Mouse (Mus musculus): ENCODE measurements around the gene Lrp1.

Gene Lrp1

DNA sequence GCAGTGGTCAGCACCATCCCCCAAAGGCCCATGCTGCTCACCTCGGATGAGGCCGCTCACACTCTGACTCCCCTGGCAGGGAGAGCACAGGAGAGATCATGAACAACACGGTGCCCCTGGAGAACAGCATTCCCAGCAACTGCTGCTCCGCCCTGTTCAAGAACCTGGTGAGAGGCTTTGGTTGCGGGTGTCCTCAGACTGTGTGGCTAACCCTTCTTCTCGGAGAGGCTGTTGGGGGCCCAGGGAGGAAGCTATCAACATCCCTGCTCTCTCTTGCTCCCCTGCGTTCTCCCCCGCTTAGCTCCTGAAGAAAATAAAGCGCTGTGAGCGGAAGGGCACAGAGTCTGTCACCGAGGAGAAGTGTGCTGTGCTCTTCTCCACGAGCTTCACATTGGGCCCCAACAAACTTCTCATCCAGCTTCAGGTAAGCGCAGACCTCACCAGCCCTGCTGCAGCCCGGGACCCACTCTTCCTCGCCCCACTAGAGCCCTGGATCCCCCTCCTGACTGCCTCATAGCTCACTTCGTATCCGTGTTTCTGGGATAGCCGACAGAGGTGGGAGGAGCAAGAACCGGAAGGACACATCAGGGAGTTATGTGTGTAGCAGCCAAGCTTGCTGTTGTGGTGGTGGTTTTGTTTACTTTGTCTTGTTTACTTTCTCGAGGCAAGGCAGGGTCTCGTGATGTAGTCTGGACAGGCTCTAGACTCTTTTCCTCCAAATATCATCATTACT, 32.1 kb upstream of the Lrp1 start:
- intact Hi-C loops (cut with DNase I), result no loop called here

GRCm38 (mm10) chr10:127645791-127646190, 24.8 kb upstream of the Lrp1 start:
- intact Hi-C loops (cut with DNase I), result no loop called here

DNA sequence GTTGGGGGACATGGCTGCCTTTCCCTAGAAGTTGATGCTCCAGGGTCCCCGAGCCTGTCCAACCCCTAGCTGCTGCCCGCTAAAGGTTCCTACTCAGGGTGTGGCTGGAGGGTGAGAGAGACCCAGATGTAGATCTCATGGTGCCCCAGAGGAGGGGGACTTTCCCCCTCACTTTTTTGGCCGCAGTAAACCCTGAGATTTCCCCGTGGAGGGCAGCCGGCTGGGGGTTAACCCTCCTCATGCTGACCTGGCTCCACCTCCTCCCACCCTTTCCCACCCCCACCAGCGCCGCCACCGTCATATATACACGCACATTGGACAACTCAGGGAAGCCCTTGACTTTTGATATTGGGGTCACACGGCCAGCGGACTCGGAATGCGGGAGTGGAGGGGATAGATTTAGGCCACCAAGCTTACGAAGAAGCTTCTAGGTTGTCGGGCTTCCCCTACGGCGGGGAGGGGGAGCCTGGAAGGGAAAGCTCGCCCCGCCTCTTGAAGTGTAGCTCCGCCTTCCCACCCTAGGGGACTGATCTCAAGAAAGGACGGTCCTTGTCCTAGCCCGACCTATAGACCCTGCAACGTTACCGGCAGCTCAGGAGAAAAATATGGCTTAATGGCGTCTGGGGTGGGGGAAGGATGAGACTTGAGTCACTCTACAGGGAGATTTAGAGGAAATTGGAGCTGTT, 22.7 kb upstream of the Lrp1 start:
- intact Hi-C loops (cut with DNase I), result loop anchor here (5.0 kb wide), 1 partner anchor 34 kb away; no protein-coding TSS in a partner anchor

DNA sequence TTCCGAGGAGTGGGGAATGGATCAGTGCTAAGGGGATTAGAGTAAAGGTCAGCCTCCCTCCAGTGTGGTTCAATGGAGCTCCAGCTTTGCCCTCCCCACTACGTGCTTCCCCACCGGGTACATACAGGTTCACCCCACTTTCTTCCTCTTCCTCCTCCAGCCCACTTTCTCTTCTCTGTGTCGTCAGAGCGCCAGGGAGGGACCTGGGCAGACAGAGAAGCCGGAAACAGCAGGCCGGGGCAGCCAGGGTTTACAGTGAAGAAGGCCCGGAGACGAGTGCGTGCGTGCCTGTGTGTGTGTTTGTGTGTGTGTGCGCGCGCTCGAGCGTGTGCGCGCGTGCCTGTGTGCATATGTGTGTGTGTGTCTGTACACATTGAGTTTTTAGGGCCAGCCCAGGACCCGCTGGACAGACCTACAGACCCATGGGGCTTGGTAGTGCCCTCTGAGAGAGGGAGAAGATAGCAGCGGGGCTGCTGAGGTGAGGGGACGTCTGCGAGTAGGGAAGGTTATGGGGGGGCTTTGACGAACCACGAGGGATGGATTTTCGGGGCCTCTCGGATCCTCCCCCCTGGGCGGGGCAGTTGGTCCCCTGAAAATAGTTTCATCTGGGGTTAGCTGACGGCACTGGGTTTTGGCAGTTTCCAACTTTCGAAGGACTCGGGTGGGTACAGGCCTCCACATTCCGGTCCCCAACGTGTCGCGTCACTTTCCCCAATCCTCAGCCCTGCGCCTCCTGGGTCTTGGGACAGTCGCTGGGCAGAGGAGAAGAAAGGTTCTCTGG, 22.0 kb upstream of the Lrp1 start, which contains the start of gene Stat6:
Stat6 (plus strand) TSS at position 215 of the 781 bp plus-strand sequence.
- intact Hi-C loops (cut with DNase I), result loop anchor here (5.0 kb wide), 1 partner anchor 34 kb away; no protein-coding TSS in a partner anchor

- intact Hi-C loops (cut with DNase I), result loop anchor here (5.0 kb wide), 1 partner anchor 35 kb away; no protein-coding TSS in a partner anchor
Observed at GRCm38 (mm10) chr10:127641861-127642771, 21.2 kb upstream of the Lrp1 start.

- intact Hi-C loops (cut with DNase I), result loop anchor here (5.0 kb wide), 1 partner anchor 37 kb away; no protein-coding TSS in a partner anchor
Observed at GRCm38 (mm10) chr10:127640421-127640820, 19.5 kb upstream of the Lrp1 start.

DNA sequence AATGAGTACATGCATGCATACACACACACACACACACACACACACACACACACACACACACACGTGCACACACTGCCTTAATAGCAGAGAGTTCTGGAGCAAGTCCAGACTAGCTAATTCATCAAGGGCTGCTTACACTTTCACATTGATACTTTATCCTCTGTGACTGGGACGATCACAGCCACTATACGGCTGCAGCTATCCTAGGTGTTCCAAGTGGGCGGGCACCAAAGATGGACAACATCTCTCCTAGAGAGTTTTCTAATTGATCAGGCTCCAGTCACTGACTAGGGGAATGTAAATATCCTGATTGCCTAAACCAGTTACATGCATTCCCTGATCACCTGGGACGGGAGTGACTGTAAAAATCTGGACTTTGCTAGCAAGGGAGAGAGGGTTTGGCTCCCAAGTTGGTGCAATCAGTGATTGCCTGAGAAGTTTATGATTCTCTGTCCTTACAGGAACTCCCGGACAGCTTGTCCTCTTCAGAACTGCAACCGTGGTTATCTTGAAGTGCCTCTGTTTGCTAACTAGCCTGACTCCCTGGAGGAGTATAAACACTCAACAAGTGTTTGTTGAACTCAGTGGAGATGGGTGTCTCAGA, 11.8 kb upstream of the Lrp1 start:
- intact Hi-C loops (cut with DNase I), result no loop called here

GRCm38 (mm10) chr10:127631261-127632214, 10.6 kb upstream of the Lrp1 start:
- intact Hi-C loops (cut with DNase I), result no loop called here

DNA sequence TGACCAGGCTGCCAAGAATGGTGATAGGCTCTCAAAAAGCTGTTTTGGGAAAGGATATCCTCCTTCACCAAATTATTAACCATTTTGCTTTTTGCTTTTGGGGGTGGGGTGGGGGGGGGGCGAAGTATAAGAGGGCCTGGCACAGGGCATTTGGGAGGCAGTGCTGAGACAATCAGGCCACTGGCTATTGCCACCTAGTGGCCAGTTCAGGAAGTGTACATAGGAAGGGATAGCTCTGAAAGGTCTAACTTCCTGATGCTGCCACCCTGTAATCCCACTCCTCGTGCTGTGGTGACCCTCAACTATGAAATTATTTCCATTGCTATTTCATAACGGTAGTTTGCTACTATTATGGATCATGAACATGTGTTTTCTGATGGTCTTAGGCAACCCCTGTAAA, 5.5 kb upstream of the Lrp1 start:
- intact Hi-C loops (cut with DNase I), result no loop called here

DNA sequence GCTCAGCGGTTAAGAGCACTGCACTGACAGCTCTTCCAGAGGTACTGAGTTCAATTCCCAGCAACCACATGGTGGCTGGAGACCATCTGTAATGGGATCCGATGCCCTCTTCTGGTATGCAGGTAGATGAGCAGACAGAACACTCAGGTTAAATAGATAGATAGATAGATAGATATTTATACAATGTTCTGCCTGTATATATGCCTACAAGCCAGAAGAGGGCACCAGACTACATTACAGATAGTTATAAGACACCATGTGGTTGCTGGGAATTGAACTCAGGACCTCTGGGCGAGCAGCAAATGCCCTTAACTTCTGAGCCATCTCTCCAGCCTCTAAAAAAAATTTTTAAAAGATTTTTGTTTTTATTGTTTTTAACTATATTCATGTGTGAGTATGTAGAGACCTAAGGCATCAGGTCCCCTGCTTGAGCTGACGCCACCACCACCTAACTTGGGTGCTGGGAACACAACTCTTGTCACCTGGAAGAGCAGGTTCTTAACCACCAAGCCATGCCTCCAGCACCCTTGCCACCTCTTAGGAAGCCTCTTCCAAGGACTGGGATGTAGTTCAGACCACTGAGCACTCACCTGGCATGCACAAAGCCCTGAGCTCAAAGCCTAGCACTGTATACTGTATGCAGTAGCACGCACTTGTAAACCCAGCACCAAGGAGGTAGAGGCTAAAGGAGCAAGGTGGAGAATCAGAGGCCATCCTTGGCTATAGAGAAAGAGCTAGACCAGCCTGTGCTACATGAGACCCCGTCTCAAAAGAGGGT, 2.7 kb upstream of the Lrp1 start:
- intact Hi-C loops (cut with DNase I), result loop anchor here (2.0 kb wide), 1 partner anchor 47 kb away; no protein-coding TSS in a partner anchor

DNA sequence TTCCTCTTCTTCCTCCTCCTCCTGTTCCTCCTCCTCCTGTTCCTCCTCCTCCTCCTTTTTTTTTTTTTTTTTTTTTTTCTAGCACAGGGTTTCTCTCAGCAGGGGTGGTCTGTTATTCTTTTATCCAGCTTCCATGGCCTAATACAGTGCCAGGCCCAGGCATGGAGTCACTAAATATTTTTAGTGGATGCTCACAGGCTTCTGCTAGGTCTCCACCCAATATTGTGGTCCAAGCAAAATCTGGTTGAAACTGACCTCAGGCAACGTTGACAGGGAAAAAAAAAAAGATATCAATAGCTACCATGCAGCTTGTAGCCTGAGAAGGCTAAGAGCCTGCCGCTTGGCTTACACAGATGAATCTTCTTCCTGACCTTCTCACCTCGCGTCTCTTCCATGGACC, 1.7 kb upstream of the Lrp1 start:
- intact Hi-C loops (cut with DNase I), result loop anchor here (2.0 kb wide), 1 partner anchor 46 kb away; no protein-coding TSS in a partner anchor

- intact Hi-C loops (cut with DNase I), result loop anchor here (2.0 kb wide), 1 partner anchor 45 kb away; no protein-coding TSS in a partner anchor
Observed at GRCm38 (mm10) chr10:127622057-127622392, 1.1 kb upstream of the Lrp1 start.

DNA sequence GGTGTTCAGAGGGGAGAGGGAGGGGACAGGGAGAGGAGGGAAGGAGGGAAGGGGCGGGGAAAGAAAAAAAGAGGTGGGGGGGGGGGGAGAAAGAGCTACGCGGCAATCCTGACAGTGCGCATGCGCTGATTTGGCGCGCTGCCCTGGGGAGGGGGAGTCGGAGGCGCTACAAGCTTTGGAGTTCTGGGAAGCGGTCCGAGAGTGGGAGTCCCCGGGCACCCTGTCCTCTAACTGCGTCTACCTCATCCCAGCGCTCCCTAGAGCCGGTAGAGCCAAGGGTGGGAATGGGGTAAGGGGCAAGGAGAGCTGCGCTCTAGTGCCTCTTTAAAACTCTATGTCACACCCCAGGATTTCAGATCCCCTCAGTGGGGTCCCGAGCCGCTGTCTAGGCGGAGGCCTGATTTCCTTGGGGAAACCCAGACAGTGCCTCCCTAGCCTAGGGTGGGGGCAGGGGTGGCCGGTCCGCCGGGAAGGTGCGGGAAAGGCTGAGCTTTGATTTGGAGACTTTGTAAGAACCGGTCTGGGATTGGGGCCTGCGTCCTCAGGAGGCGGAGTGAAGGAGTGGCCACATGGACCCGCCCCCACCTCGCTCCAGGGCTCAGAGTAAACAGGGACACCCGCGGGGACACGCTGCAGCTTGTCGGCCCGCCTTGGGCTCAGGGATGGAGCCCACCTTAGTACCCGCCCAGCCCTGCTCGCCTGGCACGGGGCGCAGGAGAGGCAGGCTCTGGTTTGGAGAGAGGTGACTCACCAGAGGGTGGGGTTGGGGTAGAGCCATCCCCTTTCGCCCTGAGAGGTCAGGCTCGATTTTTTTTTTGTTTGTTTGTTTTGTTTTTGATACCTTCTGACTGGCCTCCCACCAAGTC, 476 bp upstream of the Lrp1 start:
- intact Hi-C loops (cut with DNase I), result loop anchor here (2.0 kb wide), 1 partner anchor 45 kb away; no protein-coding TSS in a partner anchor

DNA sequence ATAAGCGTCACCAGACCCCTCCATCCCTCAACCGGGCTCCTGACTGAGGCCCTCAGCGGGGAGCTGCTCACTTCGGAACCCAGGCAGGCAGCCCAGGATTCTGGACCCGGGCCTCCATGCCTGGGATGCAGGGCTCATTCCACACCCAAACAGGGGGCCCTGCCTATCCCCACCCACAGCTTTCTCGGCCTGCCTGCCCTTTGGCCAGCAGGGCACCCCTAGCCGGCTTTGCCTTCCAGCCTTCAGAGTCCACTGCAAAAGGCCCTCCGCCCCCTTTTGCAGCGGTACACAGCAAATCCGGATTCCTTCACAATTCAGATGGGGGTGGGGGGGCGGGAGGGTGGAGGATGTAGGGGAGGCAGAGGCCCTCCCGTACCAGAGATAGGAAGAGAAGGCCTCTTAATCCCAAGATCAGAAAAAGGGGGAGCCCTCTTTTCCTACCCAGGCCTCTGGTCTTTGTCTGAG, 975 bp downstream of the Lrp1 start:
- intact Hi-C loops (cut with DNase I), result no loop called here

DNA sequence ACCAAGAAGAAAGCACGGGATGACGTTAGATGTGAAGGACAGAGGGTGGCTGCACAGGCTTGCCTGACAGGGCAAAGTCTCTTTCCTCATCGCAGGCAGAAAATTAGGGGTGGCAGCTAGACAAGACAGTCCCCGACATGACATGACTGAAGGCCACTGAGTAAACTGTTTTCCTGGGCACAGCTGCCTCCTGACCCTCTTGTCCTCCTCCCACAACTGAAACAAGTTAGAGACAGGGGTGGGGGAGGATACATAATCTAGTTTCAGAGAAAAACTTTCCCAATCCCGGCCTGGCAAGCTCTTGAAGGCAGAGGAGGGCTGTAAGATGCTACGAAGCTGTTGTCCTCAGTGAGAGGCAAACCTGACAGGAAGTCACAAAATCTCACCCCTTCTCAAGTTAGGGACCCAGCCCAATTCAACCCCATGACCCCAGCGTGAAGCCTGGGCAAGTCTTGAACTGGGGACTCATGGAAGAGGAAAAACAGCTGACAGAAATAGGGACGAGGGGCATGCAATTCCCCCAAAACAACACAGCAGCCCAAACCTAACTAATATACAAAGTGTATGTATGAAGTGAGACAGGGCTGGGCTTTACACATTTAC, 1.7 kb downstream of the Lrp1 start:
- intact Hi-C loops (cut with DNase I), result no loop called here

- intact Hi-C loops (cut with DNase I), result no loop called here
Observed at GRCm38 (mm10) chr10:127618173-127618572, 2.8 kb downstream of the Lrp1 start.

GRCm38 (mm10) chr10:127617294-127617693, 3.7 kb downstream of the Lrp1 start:
- intact Hi-C loops (cut with DNase I), result no loop called here

All from adrenal gland (tissue).